Mouse (Mus musculus) limb, embryonic 12.5 days (tissue): Measurements from ENCODE around the gene Tmem120b. TPM values are rescaled to one million over a fixed set of nuclear protein-coding genes. Genes with fewer than 3 reads are reported as not detected.

Experiments
- polyA plus RNA-seq: library from polyadenylated mRNA; unstranded; fragments of >200 nt; fragmentation: Nextera tagmentation; extraction: Ambion mirVana; gene quantifications from 2 replicates; pipeline ENCODE4 v1.2.1, GENCODE M21; 2016

Gene Tmem120b
- polyA plus RNA-seq, 1 experiment from 2014 or later, result 14.1 TPM

Other genes starting within 250 kb of the Tmem120b start
- gene Anapc5, start 247.1 kb upstream of the Tmem120b start, polyA plus RNA-seq, result 477 and 493 TPM in 2 replicates
- gene Rnf34, start 218.4 kb upstream of the Tmem120b start, polyA plus RNA-seq, result 44.7 and 45.1 TPM in 2 replicates
- gene Kdm2b, start 78.6 kb upstream of the Tmem120b start, polyA plus RNA-seq, result 85.5 and 87.7 TPM in 2 replicates
- 14.3 and 14.6 TPM in 2 replicates for gene Orai1, start 53.3 kb upstream of the Tmem120b start, polyA plus RNA-seq
- not detected in 2 replicates for gene Morn3, start 21.4 kb upstream of the Tmem120b start, polyA plus RNA-seq
- gene Rhof, start 64.3 kb downstream of the Tmem120b start, polyA plus RNA-seq, result 2.9 and 3.0 TPM in 2 replicates
- 10.9 and 11.4 TPM in 2 replicates for gene Setd1b, start 73.8 kb downstream of the Tmem120b start, polyA plus RNA-seq
- 89.3 and 91.0 TPM in 2 replicates for gene Psmd9, start 101.0 kb downstream of the Tmem120b start, polyA plus RNA-seq
- gene Hpd, start 114.3 kb downstream of the Tmem120b start, polyA plus RNA-seq, result not detected in 2 replicates
- gene Wdr66, start 183.7 kb downstream of the Tmem120b start, polyA plus RNA-seq, result 0.44 TPM in 2 replicates